Mouse (Mus musculus): ENCODE data around the gene Raver2. TPM values are rescaled to one million over a fixed set of nuclear protein-coding genes. Genes with fewer than 3 reads are reported as not detected.

Raver2 gene
- polyA plus RNA-seq, 2 experiments = 0.25 to 0.31 TPM

GRCm38 (mm10) chr4:101093292-101093691 is 24.5 kb downstream of the Raver2 start:
- Histone ChIP-seq H3K27ac (no peak overlapping the region), H3K9ac (replicated peaks) (no peak overlapping the region), H3K36me3 (replicated peaks; ENCODE audit: control insufficient read depth, insufficient read depth, low read depth) (no peaks in the 10 kb centered on the region), H3K4me2 (ENCODE audit: low read depth) (no peak overlapping the region), H3K4me3 (ENCODE audit: insufficient read depth in 1 of 2, low read depth in 2 of 2, low read length in 2 of 2) (no peak overlapping the region), H3K9me3 (ENCODE audit: control insufficient read depth, low read length) (no peaks in the 10 kb centered on the region), H3K27me3 (ENCODE audit: control insufficient read depth, insufficient read depth, low read length) (no peaks in the 10 kb centered on the region), H3K4me1 (replicated peaks; ENCODE audit: control insufficient read depth in 2 of 2, insufficient read depth in 2 of 2, low read length in 1 of 2) (no peaks in the 10 kb centered on the region)
- ATAC-seq (ENCODE audit: insufficient read depth) (no peak), DNase-seq (ENCODE audit: low read depth in 3 of 3, low spot score in 3 of 3) (no peak)
- 66% methylated on average over 10 of the region's 10 CpGs for WGBS (ENCODE audit: insufficient replicate concordance)
- TF ChIP-seq EP300 (IDR thresholded peaks at IDR 0.05; ENCODE audit: low read depth) = no peak
- TF ChIP-seq CTCF (IDR thresholded peaks at IDR 0.05; ENCODE audit: low read depth) = no peak

DNA sequence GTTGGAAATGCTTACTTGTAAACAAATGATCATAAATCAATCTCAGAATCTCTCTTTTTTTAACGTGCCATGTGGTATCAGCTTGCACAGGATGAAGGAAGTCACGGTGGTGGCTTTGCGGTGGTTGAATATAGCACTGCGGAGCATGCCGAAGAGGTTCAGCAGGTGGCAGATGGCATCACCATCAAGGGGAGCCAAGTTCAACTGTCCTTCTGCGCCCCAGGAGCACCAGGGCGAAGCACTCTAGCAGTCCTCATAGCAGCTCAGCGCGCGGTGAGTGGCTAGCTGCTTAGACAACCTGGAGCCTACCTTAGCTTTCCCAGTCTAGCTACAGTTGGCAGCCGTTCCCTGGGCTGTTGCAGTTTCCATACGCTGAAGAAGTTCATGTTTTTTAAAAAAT is 38.3 kb downstream of the Raver2 start:
- Histone ChIP-seq H3K27me3 (ENCODE audit: control insufficient read depth, insufficient read depth, low read length) (no peaks in the 10 kb centered on the region), H3K4me1 (replicated peaks; ENCODE audit: control insufficient read depth in 2 of 2, insufficient read depth in 2 of 2, low read length in 1 of 2) (no peaks in the 10 kb centered on the region)

DNA sequence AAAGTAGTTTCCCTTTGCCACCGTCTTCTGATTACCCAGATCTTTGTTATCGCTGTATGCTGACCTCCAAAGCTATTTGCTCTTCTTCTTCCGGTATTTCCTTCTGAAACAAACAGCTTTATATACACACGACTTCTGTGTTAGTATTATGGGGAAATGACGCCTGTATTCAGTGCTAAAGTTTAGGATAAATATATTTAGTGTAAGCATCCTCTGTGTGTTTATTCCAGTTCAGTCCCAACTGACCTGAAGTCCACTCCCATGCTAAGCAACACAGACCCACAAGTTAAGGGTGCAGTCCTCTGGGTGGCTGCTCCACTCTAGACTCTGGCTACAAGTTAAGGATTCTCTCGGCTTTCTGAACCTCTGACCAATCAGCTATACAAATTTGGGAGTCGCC is 52.2 kb downstream of the Raver2 start:
- 63% methylated on average over 7 of the region's 7 CpGs for WGBS (ENCODE audit: insufficient replicate concordance)
- Histone ChIP-seq H3K27me3 (ENCODE audit: control insufficient read depth, insufficient read depth, low read length) (no peaks in the 10 kb centered on the region), H3K36me3 (replicated peaks; ENCODE audit: control insufficient read depth, insufficient read depth, low read depth) (no peaks in the 10 kb centered on the region), H3K9me3 (ENCODE audit: control insufficient read depth, low read length) (no peaks in the 10 kb centered on the region), H3K4me1 (replicated peaks; ENCODE audit: control insufficient read depth in 2 of 2, insufficient read depth in 2 of 2, low read length in 1 of 2) (no peaks in the 10 kb centered on the region), H3K4me3 (ENCODE audit: insufficient read depth in 1 of 2, low read depth in 2 of 2, low read length in 2 of 2) (no peak overlapping the region), H3K9ac (replicated peaks) (no peak overlapping the region), H3K27ac (no peak overlapping the region), H3K4me2 (ENCODE audit: low read depth) (no peak overlapping the region)
- DNase-seq (ENCODE audit: low read depth in 3 of 3, low spot score in 3 of 3) = no peak
- ATAC-seq (ENCODE audit: insufficient read depth) = no peak
- TF ChIP-seq EP300 (IDR thresholded peaks at IDR 0.05; ENCODE audit: low read depth) = no peak
- no peak for TF ChIP-seq CTCF (IDR thresholded peaks at IDR 0.05; ENCODE audit: low read depth)

More for the DNA sequence above, 38.3 kb downstream of the Raver2 start:
- Histone ChIP-seq H3K27ac (no peak overlapping the region), H3K36me3 (replicated peaks; ENCODE audit: control insufficient read depth, insufficient read depth, low read depth) (no peaks in the 10 kb centered on the region), H3K9ac (replicated peaks) (no peak overlapping the region), H3K4me2 (ENCODE audit: low read depth) (no peak overlapping the region), H3K4me3 (ENCODE audit: insufficient read depth in 1 of 2, low read depth in 2 of 2, low read length in 2 of 2) (no peak overlapping the region), H3K9me3 (ENCODE audit: control insufficient read depth, low read length) (no peaks in the 10 kb centered on the region)
- no peak for ATAC-seq (ENCODE audit: insufficient read depth)
- no peak for TF ChIP-seq CTCF (IDR thresholded peaks at IDR 0.05; ENCODE audit: low read depth)
- no peak for TF ChIP-seq EP300 (IDR thresholded peaks at IDR 0.05; ENCODE audit: low read depth)
- WGBS (ENCODE audit: insufficient replicate concordance) = 71% methylated on average over 12 of the region's 12 CpGs
- no peak for DNase-seq (ENCODE audit: low read depth in 3 of 3, low spot score in 3 of 3)

GRCm38 (mm10) chr4:101135013-101135412 is 66.2 kb downstream of the Raver2 start:
- 65% methylated on average over 8 of the region's 8 CpGs for WGBS (ENCODE audit: insufficient replicate concordance)
- Histone ChIP-seq H3K27ac (no peak overlapping the region), H3K9ac (replicated peaks) (no peak overlapping the region), H3K27me3 (ENCODE audit: control insufficient read depth, insufficient read depth, low read length) (no peaks in the 10 kb centered on the region), H3K36me3 (replicated peaks; ENCODE audit: control insufficient read depth, insufficient read depth, low read depth) (no peaks in the 10 kb centered on the region), H3K4me2 (ENCODE audit: low read depth) (no peak overlapping the region), H3K4me3 (ENCODE audit: insufficient read depth in 1 of 2, low read depth in 2 of 2, low read length in 2 of 2) (no peak overlapping the region), H3K9me3 (ENCODE audit: control insufficient read depth, low read length) (no peaks in the 10 kb centered on the region), H3K4me1 (replicated peaks; ENCODE audit: control insufficient read depth in 2 of 2, insufficient read depth in 2 of 2, low read length in 1 of 2) (no peaks in the 10 kb centered on the region)
- ATAC-seq (ENCODE audit: insufficient read depth) (no peak), DNase-seq (ENCODE audit: low read depth in 3 of 3, low spot score in 3 of 3) (no peak)
- TF ChIP-seq CTCF (IDR thresholded peaks at IDR 0.05; ENCODE audit: low read depth) (no peak), EP300 (IDR thresholded peaks at IDR 0.05; ENCODE audit: low read depth) (no peak)

- WGBS (ENCODE audit: insufficient replicate concordance) = 76% methylated on average over 14 of the region's 14 CpGs
- TF ChIP-seq CTCF (IDR thresholded peaks at IDR 0.05; ENCODE audit: low read depth) = no peak
- no peak for TF ChIP-seq EP300 (IDR thresholded peaks at IDR 0.05; ENCODE audit: low read depth)
- no peaks in the 10 kb centered on the region for H3K36me3 ChIP-seq (replicated peaks; ENCODE audit: control insufficient read depth, insufficient read depth, low read depth)
- H3K27me3 ChIP-seq (ENCODE audit: control insufficient read depth, insufficient read depth, low read length) = no peaks in the 10 kb centered on the region
- no peak overlapping the region for H3K9ac ChIP-seq (replicated peaks)
- H3K4me2 ChIP-seq (ENCODE audit: low read depth) = no peak overlapping the region
- no peaks in the 10 kb centered on the region for H3K9me3 ChIP-seq (ENCODE audit: control insufficient read depth, low read length)
- H3K4me3 ChIP-seq (ENCODE audit: insufficient read depth in 1 of 2, low read depth in 2 of 2, low read length in 2 of 2) = no peak overlapping the region
- ATAC-seq (ENCODE audit: insufficient read depth) (no peak), DNase-seq (ENCODE audit: low read depth in 3 of 3, low spot score in 3 of 3) (no peak)
- no peaks in the 10 kb centered on the region for H3K4me1 ChIP-seq (replicated peaks; ENCODE audit: control insufficient read depth in 2 of 2, insufficient read depth in 2 of 2, low read length in 1 of 2)
- H3K27ac ChIP-seq = no peak overlapping the region
These were observed 67.1 kb downstream of the Raver2 start for GRCm38 (mm10) chr4:101135909-101136308.

All from liver, embryonic 14.5 days (tissue).